Mouse (Mus musculus) kidney, postnatal 0 days (tissue): Measurements from ENCODE around the gene Nudt8. TPM values are rescaled to one million over a fixed set of nuclear protein-coding genes. Genes with fewer than 3 reads are reported as not detected.

Experiments used
- ATAC-seq: fragments of 200-750 bp; cut with Nextera tagmentation; replicated peaks from 2 replicates; pipeline ENCODE4 v1.8.0; 2017; ENCODE audit warnings: low read depth, moderate number of reproducible peaks, moderate TSS enrichment, moderate library complexity; ENCODE audit not compliant: low FRiP score
- DNase-seq: peaks from one replicate; pipeline ENCODE4 v3.0.0-alpha.2; 2016; ENCODE audit warnings: low spot score
- H3K27ac ChIP-seq: fragments of 300-500 bp; sonication (generic); 2 replicates; pipeline ENCODE4 v1.5.1; 2014; ENCODE audit warnings: mild to moderate bottlenecking
- H3K27me3 ChIP-seq: fragments of 300-500 bp; sonication (generic); 2 replicates; pipeline ENCODE4 v1.6.1; 2014; ENCODE audit warnings: low read length, mixed read lengths; ENCODE audit not compliant: insufficient read depth
- H3K36me3 ChIP-seq: fragments of 300-500 bp; sonication (generic); 2 replicates; pipeline ENCODE4 v1.6.1; 2014; ENCODE audit warnings: low read length, mixed read lengths; ENCODE audit not compliant: insufficient read depth
- H3K4me1 ChIP-seq: fragments of 300-500 bp; sonication (generic); replicated peaks from 2 replicates; pipeline ENCODE4 v1.6.1; 2014; ENCODE audit warnings: antibody characterized with exemption, low read length, mixed read lengths; ENCODE audit not compliant: insufficient read depth
- H3K4me2 ChIP-seq: fragments of 300-500 bp; sonication (generic); 2 replicates; pipeline ENCODE4 v1.6.1; 2014; ENCODE audit warnings: mild to moderate bottlenecking, low read length, moderate library complexity, mixed read lengths
- H3K4me3 ChIP-seq: fragments of 300-500 bp; sonication (generic); replicated peaks from 2 replicates; pipeline ENCODE4 v1.5.1; 2014; ENCODE audit warnings: low read depth, low read length
- H3K9ac ChIP-seq: fragments of 300-500 bp; sonication (generic); 2 replicates; pipeline ENCODE4 v1.6.1; 2014; ENCODE audit warnings: low read depth, low read length
- H3K9me3 ChIP-seq: fragments of 300-500 bp; sonication (generic); replicated peaks from 2 replicates; pipeline ENCODE4 v1.6.1; 2016; ENCODE audit warnings: low read length, inconsistent platforms, mixed read lengths
- CTCF ChIP-seq: IDR thresholded peaks from 2 replicates; pipeline ENCODE4 v1.5.1; 2016; ENCODE audit warnings: antibody characterized with exemption, low read depth, mild to moderate bottlenecking, moderate library complexity
- WGBS: fragments of 180-500 bp; shearing (Covaris S2); extraction: QIAGEN DNeasy Blood & Tissue Kit; methylation state at CpG from one replicate; pipeline ENCODE4 v1.1.7; 2014; 5-methylcytosine and 5-hydroxymethylcytosine counted together
- polyA plus RNA-seq: library from polyadenylated mRNA; unstranded; fragments of >200 nt; fragmentation: Nextera tagmentation; extraction: Ambion mirVana; gene quantifications from 2 replicates; pipeline ENCODE4 v1.2.1, GENCODE M21; 2015

Nudt8 gene
- polyA plus RNA-seq, 1 experiment from 2014 or later: 52.2 TPM

DNA sequence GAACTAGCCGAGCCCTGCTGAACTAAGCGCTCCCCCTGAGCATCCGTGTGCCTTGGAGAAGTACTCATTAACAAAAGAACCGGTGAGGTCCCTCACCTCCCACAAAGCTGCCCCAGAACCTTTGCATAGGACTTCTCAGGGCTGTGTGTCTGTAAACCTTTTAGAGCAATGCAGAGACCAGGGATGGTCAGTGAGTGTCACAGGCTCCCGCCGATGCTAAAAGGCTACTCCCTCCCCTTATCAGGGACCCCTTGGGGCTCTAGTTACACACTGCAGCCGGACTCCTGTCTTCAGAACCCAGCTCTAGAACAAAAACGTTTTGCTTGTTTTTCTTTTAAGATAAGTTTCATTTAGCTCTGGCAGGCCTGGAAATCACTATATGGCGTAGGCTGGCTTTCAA lies 12.7 kb downstream of the Nudt8 start:
- no peak for DNase-seq
- TF ChIP-seq CTCF: no peak
- no peak overlapping the region for H3K27ac ChIP-seq

DNA sequence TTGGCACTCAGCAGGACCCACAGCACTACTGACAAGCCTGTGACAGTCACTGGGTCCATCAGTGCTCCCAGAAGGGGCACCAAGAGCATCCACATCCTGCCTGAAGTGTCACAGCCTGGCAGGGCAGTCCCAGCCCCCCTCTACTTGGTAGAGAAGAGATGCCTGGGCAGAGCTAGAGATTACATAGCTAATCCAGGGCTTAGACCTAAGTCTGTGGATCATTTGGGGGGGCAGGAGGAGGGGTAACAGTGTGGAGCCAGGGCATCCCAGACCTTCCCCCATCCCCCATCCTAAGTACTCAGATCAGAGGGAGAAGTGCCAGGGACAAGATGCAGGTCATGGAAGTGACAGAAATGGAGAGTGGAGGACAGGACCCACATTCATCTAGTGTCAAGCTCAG lies 14.4 kb downstream of the Nudt8 start:
- no peak for ATAC-seq

More for the DNA sequence above, 12.7 kb downstream of the Nudt8 start:
- peak; percentile 15; the same call in 1 of the 2 replicates for ATAC-seq
- no peaks in the 10 kb centered on the region for H3K4me1 ChIP-seq
- H3K4me2 ChIP-seq: peak overlapping the region; percentile 41
- H3K4me3 ChIP-seq: peak overlapping the region; percentile 85; the same call in 1 of the 2 replicates
- no peaks in the 10 kb centered on the region for H3K9me3 ChIP-seq
- peak overlapping the region; percentile 32; the same call in 1 of the 2 replicates for H3K9ac ChIP-seq
- WGBS: 19% methylated on average over 9 of the region's 9 CpGs
- peaks cover 18% of the 10 kb centered on the region for H3K36me3 ChIP-seq
- H3K27me3 ChIP-seq: no peaks in the 10 kb centered on the region

DNA sequence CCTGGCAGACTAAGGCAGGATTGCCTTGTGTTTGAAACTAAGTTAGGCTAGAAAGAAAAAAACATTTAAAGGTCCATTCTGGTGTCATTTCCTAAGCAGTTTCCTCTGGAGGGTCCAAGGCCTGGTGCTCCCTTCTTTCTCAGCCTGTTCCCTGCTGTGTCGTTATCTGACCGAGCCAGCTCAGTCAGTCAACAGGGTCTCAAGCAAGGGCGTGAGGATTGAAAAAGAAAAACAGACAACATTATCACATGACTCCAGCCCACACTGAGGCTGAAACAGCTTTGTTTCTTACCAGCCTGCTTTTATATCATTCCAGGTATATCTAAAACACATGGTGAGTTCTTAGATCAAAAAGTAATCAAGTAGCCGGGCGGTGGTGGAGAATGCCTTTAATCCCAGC lies 15.3 kb downstream of the Nudt8 start:
- DNase-seq (no peak), ATAC-seq (no peak)
- no peak overlapping the region for H3K27ac ChIP-seq
- WGBS: 67% methylated on average over 5 of the region's 5 CpGs
- H3K9me3 ChIP-seq: no peaks in the 10 kb centered on the region
- H3K9ac ChIP-seq: no peak overlapping the region
- no peaks in the 10 kb centered on the region for H3K4me1 ChIP-seq
- no peak for TF ChIP-seq CTCF
- H3K4me3 ChIP-seq: no peak overlapping the region
- H3K4me2 ChIP-seq: no peak overlapping the region
- no peaks in the 10 kb centered on the region for H3K36me3 ChIP-seq
- H3K27me3 ChIP-seq: no peaks in the 10 kb centered on the region

More for the DNA sequence above, 14.4 kb downstream of the Nudt8 start:
- no peaks in the 10 kb centered on the region for H3K4me1 ChIP-seq
- no peak for DNase-seq
- no peak overlapping the region for H3K4me3 ChIP-seq
- H3K27me3 ChIP-seq: no peaks in the 10 kb centered on the region
- no peak for TF ChIP-seq CTCF
- H3K36me3 ChIP-seq: peaks cover 3% of the 10 kb centered on the region; the same call in 1 of the 2 replicates
- H3K9ac ChIP-seq: no peak overlapping the region
- H3K9me3 ChIP-seq: no peaks in the 10 kb centered on the region
- H3K4me2 ChIP-seq: no peak overlapping the region
- H3K27ac ChIP-seq: no peak overlapping the region

DNA sequence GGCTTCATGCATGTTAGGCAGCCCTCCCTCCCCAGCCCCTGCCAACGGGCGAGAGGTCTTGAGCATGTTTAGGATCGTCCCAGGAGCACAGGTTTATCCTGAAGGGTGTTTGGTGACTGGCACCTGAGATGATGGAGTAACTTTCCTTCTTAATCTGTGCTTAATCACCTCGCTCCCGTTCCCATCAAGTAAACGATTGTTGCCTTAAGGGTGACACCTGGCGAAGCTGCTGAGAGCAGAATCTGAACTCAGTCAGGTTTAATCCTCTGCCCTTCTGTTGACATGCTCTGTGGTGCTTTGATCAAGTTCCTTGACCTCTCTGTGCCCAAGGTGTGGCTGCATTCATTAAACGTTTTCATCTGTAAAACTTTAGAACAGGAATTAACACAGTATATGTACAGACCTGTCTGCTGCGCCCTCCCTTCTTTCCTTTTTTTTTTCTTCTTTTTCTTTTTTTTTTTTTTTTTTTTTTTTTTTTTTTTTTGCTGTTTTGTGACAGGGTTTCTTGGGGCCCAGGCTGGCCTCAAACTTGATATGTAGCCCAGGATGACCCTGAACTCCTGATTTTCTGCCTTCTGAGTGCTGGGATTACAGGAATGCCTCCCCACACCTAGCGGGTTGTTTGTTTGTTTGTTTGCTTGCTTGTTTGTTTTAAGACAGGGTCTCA lies 17.7 kb downstream of the Nudt8 start:
- Histone ChIP-seq H3K36me3 (no peaks in the 10 kb centered on the region), H3K4me1 (no peaks in the 10 kb centered on the region), H3K4me3 (no peak overlapping the region), H3K9ac (no peak overlapping the region), H3K27me3 (no peaks in the 10 kb centered on the region), H3K9me3 (no peaks in the 10 kb centered on the region), H3K27ac (no peak overlapping the region), H3K4me2 (no peak overlapping the region)
- TF ChIP-seq CTCF: no peak
- WGBS: 68% methylated on average over 10 of the region's 10 CpGs
- DNase-seq (no peak), ATAC-seq (no peak)

DNA sequence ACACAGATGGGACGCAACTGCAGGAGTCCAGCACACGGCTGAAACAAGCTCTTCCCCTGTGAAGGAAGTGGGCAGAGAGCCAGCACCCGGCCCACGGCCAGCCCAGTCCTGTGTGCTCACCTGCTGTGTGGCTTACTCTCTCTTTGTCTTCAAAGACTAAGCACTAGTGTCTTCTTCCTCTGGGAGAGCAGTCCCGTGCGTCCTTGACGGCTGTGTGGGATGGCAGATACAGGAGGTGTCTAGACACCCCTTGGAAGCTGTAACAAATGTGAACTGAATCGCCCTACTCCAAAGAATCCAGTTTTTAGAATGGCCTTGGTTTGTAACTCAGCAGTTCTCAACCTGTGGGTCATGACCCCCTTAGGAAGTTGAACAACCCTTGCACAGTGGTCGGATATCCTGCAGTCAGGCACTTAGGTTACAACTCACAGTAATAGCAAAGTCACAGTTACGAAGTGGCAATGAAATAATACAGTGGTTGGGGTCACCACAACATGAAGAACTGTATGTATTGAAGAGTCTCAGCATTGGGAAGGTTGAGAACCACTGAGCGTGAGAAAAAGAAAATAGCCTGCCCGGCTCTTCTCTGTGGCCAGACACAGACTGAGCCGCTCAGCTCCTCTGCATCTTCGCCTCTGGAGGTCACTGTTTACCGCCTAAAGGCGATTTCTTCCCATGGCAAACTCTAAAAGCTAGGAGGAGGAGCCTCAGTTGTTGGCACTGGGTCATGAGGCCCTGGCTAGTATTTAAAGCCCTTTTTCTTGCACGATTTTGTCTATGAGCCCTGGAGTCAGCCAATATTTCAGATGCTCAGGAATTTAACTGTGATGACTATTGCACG lies 18.6 kb downstream of the Nudt8 start:
- Histone ChIP-seq H3K4me1 (no peaks in the 10 kb centered on the region), H3K27ac (no peak overlapping the region), H3K4me2 (no peak overlapping the region), H3K36me3 (no peaks in the 10 kb centered on the region), H3K27me3 (no peaks in the 10 kb centered on the region), H3K4me3 (no peak overlapping the region), H3K9me3 (no peaks in the 10 kb centered on the region), H3K9ac (no peak overlapping the region)
- 30% methylated on average over 18 of the region's 18 CpGs for whole genome bisulfite sequencing
- TF ChIP-seq CTCF: peak; percentile 91
- DNase-seq: peak; percentile 95
- peak; percentile 81 for ATAC-seq

DNA sequence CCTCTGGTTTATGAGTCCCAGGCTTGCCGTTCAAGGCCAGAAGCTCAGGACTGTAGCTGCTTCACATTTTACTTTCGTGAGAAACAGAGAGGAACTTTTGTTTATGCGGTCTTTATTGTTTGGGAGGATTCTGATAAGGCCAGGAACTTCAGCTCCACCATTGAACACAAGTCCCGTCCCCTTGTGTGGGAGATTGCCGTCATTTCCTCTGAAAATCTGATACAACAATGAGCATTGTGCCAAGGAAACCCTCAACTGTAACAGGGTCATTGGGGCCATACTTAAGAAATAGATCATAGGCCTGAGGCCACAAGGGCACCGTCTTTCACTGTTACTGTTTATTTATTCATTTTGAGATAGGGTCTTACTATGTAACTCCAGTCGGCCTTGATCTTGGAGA lies 22.8 kb downstream of the Nudt8 start:
- Histone ChIP-seq H3K27ac (no peak overlapping the region), H3K36me3 (no peaks in the 10 kb centered on the region), H3K9me3 (no peaks in the 10 kb centered on the region), H3K4me3 (no peak overlapping the region), H3K9ac (no peak overlapping the region), H3K4me1 (no peaks in the 10 kb centered on the region), H3K27me3 (no peaks in the 10 kb centered on the region), H3K4me2 (no peak overlapping the region)
- ATAC-seq (no peak), DNase-seq (no peak)
- TF ChIP-seq CTCF: no peak
- 61% methylated on average over 7 of the region's 7 CpGs for WGBS
